Mouse (Mus musculus): ENCODE data around the gene 4933425L06Rik.

Gene 4933425L06Rik

GRCm38 (mm10) chr13:105132370-105132769, 50.4 kb downstream of the 4933425L06Rik start:
- DNase-seq (ENCODE audit: extremely low read depth, insufficient read length, low spot score), result no peak

- no peak for DNase-seq (ENCODE audit: extremely low read depth, insufficient read length, low spot score)
Observed at GRCm38 (mm10) chr13:105132776-105133175, 50.9 kb downstream of the 4933425L06Rik start.

GRCm38 (mm10) chr13:105134397-105134796, 52.5 kb downstream of the 4933425L06Rik start:
- DNase-seq (ENCODE audit: extremely low read depth, insufficient read length, low spot score), result no peak

- DNase-seq (ENCODE audit: extremely low read depth, insufficient read length, low spot score), result no peak
Observed at GRCm38 (mm10) chr13:105139881-105140280, 58.0 kb downstream of the 4933425L06Rik start.

GRCm38 (mm10) chr13:105146827-105147226, 64.9 kb downstream of the 4933425L06Rik start:
- DNase-seq (ENCODE audit: extremely low read depth, insufficient read length, low spot score), result no peak

- no peak for DNase-seq (ENCODE audit: extremely low read depth, insufficient read length, low spot score)
Observed at GRCm38 (mm10) chr13:105147795-105148418, 66.0 kb downstream of the 4933425L06Rik start.

GRCm38 (mm10) chr13:105150006-105150405, 68.1 kb downstream of the 4933425L06Rik start:
- no peak for DNase-seq (ENCODE audit: extremely low read depth, insufficient read length, low spot score)

- DNase-seq (ENCODE audit: extremely low read depth, insufficient read length, low spot score), result no peak
Observed at GRCm38 (mm10) chr13:105153955-105154354, 72.0 kb downstream of the 4933425L06Rik start.

- no peak for DNase-seq (ENCODE audit: extremely low read depth, insufficient read length, low spot score)
Observed at GRCm38 (mm10) chr13:105165441-105165840, 83.5 kb downstream of the 4933425L06Rik start.

Measured in 3134 (cell line).